Mouse (Mus musculus): Measurements from ENCODE around the gene Rgl1.

DNA sequence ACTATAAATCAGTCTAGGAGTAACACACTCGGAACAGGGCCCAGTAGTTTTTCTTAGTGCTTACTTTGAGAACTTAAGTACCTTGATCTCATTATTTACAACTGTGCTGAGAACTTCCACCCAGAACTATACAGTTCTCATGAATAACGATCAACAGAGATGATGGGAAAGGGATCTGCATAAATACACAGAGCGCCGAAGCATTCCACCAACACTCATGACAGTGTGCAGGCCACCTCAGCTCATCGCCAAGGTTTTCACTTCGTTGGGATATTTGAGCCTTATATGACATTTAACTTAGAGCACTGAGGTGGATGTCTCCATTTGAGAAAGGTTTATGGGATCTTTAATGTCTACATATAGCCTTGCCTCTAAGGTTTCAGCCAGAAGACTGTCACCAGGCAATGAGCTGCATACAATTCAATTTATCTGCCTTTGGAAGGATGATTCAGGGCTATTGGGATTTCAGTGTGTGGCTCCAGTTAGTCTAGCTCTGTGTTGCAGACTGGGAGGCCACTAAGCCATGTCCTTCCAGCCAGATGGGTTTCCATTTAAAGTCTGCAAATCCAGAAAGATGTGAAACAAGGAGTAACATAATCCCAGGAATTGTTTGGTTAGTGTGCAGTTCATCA, 223.3 kb downstream of the Rgl1 start:
- TF ChIP-seq POLR2A (IDR thresholded peaks at IDR 0.05; ENCODE audit: extremely low read depth, insufficient read depth, low read length) (no peak), CTCF (IDR thresholded peaks at IDR 0.05; ENCODE audit: extremely low read depth, insufficient read depth, low read length) (no peak)
